In genomic region chr7:132262696-132263095, GRCm38 (mm10) we compare ENCODE assay signal across 9 mouse cellular contexts. TPM values are rescaled to one million over a fixed set of nuclear protein-coding genes. Genes with fewer than 3 reads are reported as not detected.
DNase-seq lines count a peak whose midpoint lies in the region; ATAC-seq lines count a peak whose summit lies in the region.
"Had no signal": no experiment of that assay in that cellular context is flagged by ENCODE, and none has a peak within 500 bp of the region (broad histone marks: within the 10 kb centered on the region; RNA-seq: fewer than 3 reads in every experiment).

No protein-coding gene starts in this region.

- no peaks in the 10 kb centered on the region for H3K36me3 ChIP-seq in hindbrain, embryonic 15.5 days
- peaks cover 31% of the 10 kb centered on the region for H3K36me3 ChIP-seq in midbrain, embryonic 12.5 days

- peak overlapping the region; percentile 69; the same call in 1 of the 2 replicates for H3K27ac ChIP-seq in hindbrain, embryonic 15.5 days (replicated peaks)
- peak overlapping the region; percentile 87 for H3K27ac ChIP-seq in midbrain, embryonic 12.5 days (replicated peaks)

- H3K4me3 ChIP-seq in hindbrain, embryonic 15.5 days: no peak overlapping the region
- no peak overlapping the region for H3K4me3 ChIP-seq in midbrain, embryonic 12.5 days

- H3K9me3 ChIP-seq in hindbrain, embryonic 15.5 days: no peaks in the 10 kb centered on the region
- no peaks in the 10 kb centered on the region for H3K9me3 ChIP-seq in midbrain, embryonic 12.5 days

- peak; percentile 17 for DNase-seq in MN1 (ENCODE audit: low spot score)
- peak; percentile 48 for DNase-seq in c-Kit-positive CD71-positive TER-119-negative erythroid progenitor cells, embryonic 14.5 days (ENCODE audit: low read depth)
- no peak for DNase-seq in urinary bladder, adult 2 months (ENCODE audit: low spot score)
- DNase-seq in thymus, adult 18-20 months: no peak
- no peak for DNase-seq in layer of hippocampus, adult 9-10 months (ENCODE audit: low spot score)
- DNase-seq: cerebellum, adult 8-10 months; layer of hippocampus, postnatal 36 days had no signal

- no peaks in the 10 kb centered on the region for H3K27me3 ChIP-seq in hindbrain, embryonic 15.5 days
- no peaks in the 10 kb centered on the region for H3K27me3 ChIP-seq in midbrain, embryonic 12.5 days

- peaks cover 59% of the 10 kb centered on the region for H3K4me1 ChIP-seq in hindbrain, embryonic 15.5 days (replicated peaks)
- H3K4me1 ChIP-seq in midbrain, embryonic 12.5 days: peaks cover 49% of the 10 kb centered on the region

- H3K4me2 ChIP-seq in hindbrain, embryonic 15.5 days: no peak overlapping the region
- H3K4me2 ChIP-seq in midbrain, embryonic 12.5 days (replicated peaks): no peak overlapping the region

- peak; percentile 42; the same call in 1 of the 2 replicates for ATAC-seq in hindbrain, embryonic 15.5 days (ENCODE audit: low FRiP score, low read depth)
- ATAC-seq in midbrain, embryonic 12.5 days (ENCODE audit: low FRiP score, low read depth): peak; percentile 88

- WGBS in hindbrain, embryonic 15.5 days: 18% methylated on average over 6 of the region's 6 CpGs
- WGBS in midbrain, embryonic 12.5 days: 11% methylated on average over 6 of the region's 6 CpGs

- H3K9ac ChIP-seq in hindbrain, embryonic 15.5 days: no peak overlapping the region
- H3K9ac ChIP-seq in midbrain, embryonic 12.5 days (replicated peaks): no peak overlapping the region

RNA-seq across cellular contexts. Expression of gene Chst15, which starts 54.3 kb away (rescaled TPM):
- 22.3 and 27.0 TPM in 2 replicates for polyA plus RNA-seq in hindbrain, embryonic 15.5 days (2015; fragmentation: Nextera tagmentation; extraction: Ambion mirVana)
- 27.5 and 28.0 TPM in 2 replicates for polyA plus RNA-seq in midbrain, embryonic 12.5 days (2016; fragmentation: Nextera tagmentation; extraction: Ambion mirVana)
- 8.7 and 14.5 TPM in 2 replicates for polyA plus RNA-seq in urinary bladder, adult 2 months (2012; rRNA removed)

Comparison
In these comparisons a context has a peak if more than half of its experiments do, and no peak if none do; other contexts are left out.
1. DNase-seq: peak in MN1 (single experiment) and c-Kit-positive CD71-positive TER-119-negative erythroid progenitor cells, embryonic 14.5 days (single experiment); none in urinary bladder, adult 2 months (single experiment), thymus, adult 18-20 months (0 of 2) and layer of hippocampus, adult 9-10 months (single experiment).